Mouse (Mus musculus) limb, embryonic 12.5 days (tissue): ENCODE data around the gene Tstd3. TPM values are rescaled to one million over a fixed set of nuclear protein-coding genes. Genes with fewer than 3 reads are reported as not detected.

Experiments
- ATAC-seq: fragments of 200-750 bp; cut with Nextera tagmentation; 2 replicates; pipeline ENCODE4 v1.8.0; 2017; ENCODE audit warnings: low read depth, moderate TSS enrichment; ENCODE audit not compliant: insufficient number of reproducible peaks, insufficient read depth, low FRiP score, low TSS enrichment
- H3K27ac ChIP-seq: fragments of 300-500 bp; sonication (generic); 2 replicates; pipeline ENCODE4 v1.5.1; 2016; ENCODE audit warnings: mild to moderate bottlenecking, moderate library complexity
- H3K27me3 ChIP-seq: fragments of 300-500 bp; sonication (generic); 2 replicates; pipeline ENCODE4 v1.6.1; 2016; ENCODE audit warnings: mild to moderate bottlenecking, moderate library complexity
- H3K36me3 ChIP-seq: fragments of 300-500 bp; sonication (generic); 2 replicates; pipeline ENCODE4 v1.6.1; 2016; ENCODE audit warnings: mild to moderate bottlenecking, moderate library complexity
- H3K4me1 ChIP-seq: fragments of 300-500 bp; sonication (generic); replicated peaks from 2 replicates; pipeline ENCODE4 v1.6.1; 2016
- H3K4me2 ChIP-seq: fragments of 300-500 bp; sonication (generic); 2 replicates; pipeline ENCODE4 v1.6.1; 2016; ENCODE audit warnings: mild to moderate bottlenecking, moderate library complexity
- H3K4me3 ChIP-seq: fragments of 300-500 bp; sonication (generic); replicated peaks from 2 replicates; pipeline ENCODE4 v1.5.1; 2016; ENCODE audit warnings: mild to moderate bottlenecking
- H3K9ac ChIP-seq: fragments of 300-500 bp; sonication (generic); replicated peaks from 2 replicates; pipeline ENCODE4 v1.6.1; 2016; ENCODE audit warnings: mild to moderate bottlenecking, moderate library complexity
- H3K9me3 ChIP-seq: fragments of 300-500 bp; sonication (generic); 2 replicates; pipeline ENCODE4 v1.6.1; 2016; ENCODE audit warnings: mild to moderate bottlenecking, moderate library complexity
- WGBS: fragments of 180-500 bp; shearing (Covaris S2); methylation state at CpG from one replicate; pipeline ENCODE4 v1.1.7; 2016; 5-methylcytosine and 5-hydroxymethylcytosine counted together
- polyA plus RNA-seq: library from polyadenylated mRNA; unstranded; fragments of >200 nt; fragmentation: Nextera tagmentation; extraction: Ambion mirVana; gene quantifications from 2 replicates; pipeline ENCODE4 v1.2.1, GENCODE M21; 2016

Gene Tstd3
- polyA plus RNA-seq = 8.8 and 9.8 TPM in 2 replicates

GRCm38 (mm10) chr4:21766863-21767304 is at the start of gene Tstd3, which contains the start of gene Usp45:
Gene Tstd3 (minus strand): TSS chr4:21767212.
Gene Usp45 (plus strand): TSS chr4:21767156.
- Histone ChIP-seq H3K27me3 (no peaks in the 10 kb centered on the region), H3K4me1 (no peaks in the 10 kb centered on the region; the same call in 1 of the 2 replicates), H3K9ac (peak within 1 kb of the TSS; percentile 57), H3K4me3 (peak within 1 kb of the TSS; percentile 62), H3K4me2 (peak within 1 kb of the TSS; percentile 73), H3K36me3 (no peaks in the 10 kb centered on the region), H3K9me3 (no peaks in the 10 kb centered on the region), H3K27ac (no peak within 1 kb of the TSS)
- 3% methylated on average over 17 of the region's 17 CpGs for WGBS
- peak; percentile 63; the same call in 1 of the 2 replicates for ATAC-seq

- H3K4me2 ChIP-seq = no peak overlapping the region
- ATAC-seq = peak; percentile 73
- H3K36me3 ChIP-seq = peaks cover 53% of the 10 kb centered on the region
- 47% methylated on average over 2 of the region's 2 CpGs for WGBS
- no peaks in the 10 kb centered on the region for H3K27me3 ChIP-seq
- H3K9ac ChIP-seq = no peak overlapping the region
- no peak overlapping the region for H3K4me3 ChIP-seq
- H3K4me1 ChIP-seq = no peaks in the 10 kb centered on the region
- H3K27ac ChIP-seq = no peak overlapping the region
- no peaks in the 10 kb centered on the region for H3K9me3 ChIP-seq
Observed at GRCm38 (mm10) chr4:21814029-21814428, 47.0 kb upstream of the Tstd3 start.

GRCm38 (mm10) chr4:21812635-21813034 is 45.6 kb upstream of the Tstd3 start:
- Histone ChIP-seq H3K4me1 (no peaks in the 10 kb centered on the region), H3K9ac (no peak overlapping the region), H3K4me2 (no peak overlapping the region), H3K4me3 (no peak overlapping the region), H3K9me3 (no peaks in the 10 kb centered on the region), H3K27ac (no peak overlapping the region), H3K36me3 (peaks cover 47% of the 10 kb centered on the region), H3K27me3 (no peaks in the 10 kb centered on the region)
- no peak for ATAC-seq
- 94% methylated on average over 6 of the region's 6 CpGs for WGBS

GRCm38 (mm10) chr4:21810608-21811007 is 43.6 kb upstream of the Tstd3 start:
- no peak overlapping the region for H3K27ac ChIP-seq
- H3K4me1 ChIP-seq = no peaks in the 10 kb centered on the region
- ATAC-seq = no peak
- H3K4me2 ChIP-seq = no peak overlapping the region
- H3K9ac ChIP-seq = no peak overlapping the region
- H3K27me3 ChIP-seq = no peaks in the 10 kb centered on the region
- H3K9me3 ChIP-seq = no peaks in the 10 kb centered on the region
- peaks cover 43% of the 10 kb centered on the region for H3K36me3 ChIP-seq
- H3K4me3 ChIP-seq = no peak overlapping the region
- WGBS = 88% methylated on average over 3 of the region's 3 CpGs

GRCm38 (mm10) chr4:21807204-21807603 is 40.2 kb upstream of the Tstd3 start:
- WGBS = 80% methylated on average over 5 of the region's 5 CpGs
- H3K4me2 ChIP-seq = no peak overlapping the region
- no peak overlapping the region for H3K9ac ChIP-seq
- no peak overlapping the region for H3K27ac ChIP-seq
- ATAC-seq = no peak
- H3K4me1 ChIP-seq = no peaks in the 10 kb centered on the region
- peaks cover 59% of the 10 kb centered on the region for H3K36me3 ChIP-seq
- H3K9me3 ChIP-seq = no peaks in the 10 kb centered on the region
- no peak overlapping the region for H3K4me3 ChIP-seq
- no peaks in the 10 kb centered on the region for H3K27me3 ChIP-seq

- H3K9me3 ChIP-seq = no peaks in the 10 kb centered on the region
- no peaks in the 10 kb centered on the region for H3K27me3 ChIP-seq
- H3K4me1 ChIP-seq = no peaks in the 10 kb centered on the region
- H3K27ac ChIP-seq = no peak overlapping the region
- no peak overlapping the region for H3K4me3 ChIP-seq
- ATAC-seq = no peak
- no peak overlapping the region for H3K4me2 ChIP-seq
- WGBS = 91% methylated on average over 2 of the region's 2 CpGs
- H3K36me3 ChIP-seq = peaks cover 79% of the 10 kb centered on the region
- no peak overlapping the region for H3K9ac ChIP-seq
Observed at GRCm38 (mm10) chr4:21801620-21802019, 34.6 kb upstream of the Tstd3 start.

GRCm38 (mm10) chr4:21801013-21801412 is 34.0 kb upstream of the Tstd3 start:
- no peak for ATAC-seq
- 95% methylated on average over 1 of the region's 1 CpGs for WGBS

GRCm38 (mm10) chr4:21793631-21794030 is 26.6 kb upstream of the Tstd3 start:
- Histone ChIP-seq H3K4me1 (no peaks in the 10 kb centered on the region), H3K27ac (no peak overlapping the region), H3K4me3 (no peak overlapping the region), H3K9ac (no peak overlapping the region), H3K36me3 (peaks cover 46% of the 10 kb centered on the region), H3K4me2 (no peak overlapping the region), H3K9me3 (no peaks in the 10 kb centered on the region), H3K27me3 (no peaks in the 10 kb centered on the region)
- ATAC-seq = no peak
- WGBS = 54% methylated on average over 3 of the region's 3 CpGs

More at GRCm38 (mm10) chr4:21801013-21801412, 34.0 kb upstream of the Tstd3 start:
- Histone ChIP-seq H3K27ac (no peak overlapping the region), H3K4me2 (no peak overlapping the region), H3K27me3 (no peaks in the 10 kb centered on the region), H3K4me3 (no peak overlapping the region), H3K4me1 (no peaks in the 10 kb centered on the region), H3K9ac (no peak overlapping the region), H3K9me3 (no peaks in the 10 kb centered on the region), H3K36me3 (peaks cover 79% of the 10 kb centered on the region)

- H3K9me3 ChIP-seq = no peaks in the 10 kb centered on the region
- no peak overlapping the region for H3K9ac ChIP-seq
- peaks cover 47% of the 10 kb centered on the region for H3K36me3 ChIP-seq
- no peak overlapping the region for H3K4me2 ChIP-seq
- no peak overlapping the region for H3K27ac ChIP-seq
- H3K4me3 ChIP-seq = no peak overlapping the region
- H3K4me1 ChIP-seq = no peaks in the 10 kb centered on the region
- WGBS = 93% methylated on average over 4 of the region's 4 CpGs
- ATAC-seq = no peak
- no peaks in the 10 kb centered on the region for H3K27me3 ChIP-seq
Observed at GRCm38 (mm10) chr4:21789836-21790235, 22.8 kb upstream of the Tstd3 start.

- H3K27ac ChIP-seq = no peak overlapping the region
- no peaks in the 10 kb centered on the region for H3K4me1 ChIP-seq
- no peak overlapping the region for H3K9ac ChIP-seq
- H3K4me3 ChIP-seq = no peak overlapping the region
- H3K27me3 ChIP-seq = no peaks in the 10 kb centered on the region
- no peak overlapping the region for H3K4me2 ChIP-seq
- no peaks in the 10 kb centered on the region for H3K9me3 ChIP-seq
- H3K36me3 ChIP-seq = peaks cover 56% of the 10 kb centered on the region
- ATAC-seq = no peak
- WGBS = 92% methylated on average over 6 of the region's 6 CpGs
Observed at GRCm38 (mm10) chr4:21788903-21789302, 21.9 kb upstream of the Tstd3 start.

- Histone ChIP-seq H3K27ac (no peak overlapping the region), H3K4me1 (no peaks in the 10 kb centered on the region), H3K9me3 (no peaks in the 10 kb centered on the region), H3K27me3 (no peaks in the 10 kb centered on the region), H3K36me3 (peaks cover 69% of the 10 kb centered on the region), H3K4me3 (no peak overlapping the region), H3K9ac (no peak overlapping the region), H3K4me2 (no peak overlapping the region)
- no peak for ATAC-seq
- WGBS = 94% methylated on average over 12 of the region's 12 CpGs
Observed at GRCm38 (mm10) chr4:21786268-21786667, 19.3 kb upstream of the Tstd3 start.
